10 mouse cellular contexts compared by ENCODE assay signal in genomic region chr2:160000449-160000848, GRCm38 (mm10).
A peak's percentile ranks its signal among the peaks of the same experiment; 100 is the strongest.
DNase-seq lines count a peak whose midpoint lies in the region; ATAC-seq and TF ChIP-seq lines count a peak whose summit lies in the region.
"Had no signal": no experiment of that assay in that cellular context is flagged by ENCODE, and none has a peak within 500 bp of the region (broad histone marks: within the 10 kb centered on the region; RNA-seq: fewer than 3 reads in every experiment).

No protein-coding gene starts in this region.

- WGBS in kidney, adult 2 months: 70% methylated on average over 4 of the region's 4 CpGs

- H3K27me3 ChIP-seq in kidney, adult 2 months (replicated peaks; ENCODE audit: control insufficient read depth, insufficient read depth, low read length): no peaks in the 10 kb centered on the region
- H3K27me3 ChIP-seq in E14TG2a.4 (ENCODE audit: insufficient read depth, low read length): no peaks in the 10 kb centered on the region; the same call in 1 of the 2 replicates
- H3K27me3 ChIP-seq: midbrain, embryonic 13.5 days; stomach, embryonic 15.5 days had no signal

- ATAC-seq in cerebellum, adult (ENCODE audit: insufficient number of reproducible peaks, low FRiP score, low TSS enrichment): no peak
- ATAC-seq: midbrain, embryonic 13.5 days had no signal

- no peaks in the 10 kb centered on the region for H3K9me3 ChIP-seq in E14TG2a.4 (ENCODE audit: low read length)
- H3K9me3 ChIP-seq: midbrain, embryonic 13.5 days; stomach, embryonic 15.5 days had no signal

- TF ChIP-seq CTCF in kidney, adult 2 months (conservative IDR thresholded peaks at IDR 0.05; ENCODE audit: insufficient read depth, insufficient read length, low read depth, low read length): peak; percentile 35
- peak; percentile 37 for TF ChIP-seq CTCF in E14TG2a.4 (conservative IDR thresholded peaks at IDR 0.05; ENCODE audit: low read length)

- no peaks in the 10 kb centered on the region for H3K4me1 ChIP-seq in kidney, adult 2 months (ENCODE audit: control insufficient read depth, insufficient read depth, low read length)
- H3K4me1 ChIP-seq in E14TG2a.4 (replicated peaks; ENCODE audit: low read depth, low read length): no peaks in the 10 kb centered on the region
- H3K4me1 ChIP-seq: midbrain, embryonic 13.5 days; stomach, embryonic 15.5 days had no signal

- TF ChIP-seq POLR2A in kidney, adult 2 months (IDR thresholded peaks at IDR 0.05; ENCODE audit: low read depth, low read length): no peak

- peak; percentile 0 for DNase-seq in cerebellum, adult 11 months
- DNase-seq in kidney, adult 2 months: peak; percentile 22
- DNase-seq in kidney, adult 11 months: no peak
- peak; percentile 60 for DNase-seq in embryo, embryonic 11 days
- no peak for DNase-seq in spleen, postnatal 36 days (ENCODE audit: low spot score in 2 of 2)
- no peak for DNase-seq in urinary bladder, postnatal 25 days (ENCODE audit: low spot score)

- H3K4me3 ChIP-seq in kidney, adult 2 months (ENCODE audit: insufficient read depth, low read depth, low read length): no peak overlapping the region
- no peak overlapping the region for H3K4me3 ChIP-seq in E14TG2a.4 (replicated peaks; ENCODE audit: low read length)
- H3K4me3 ChIP-seq: midbrain, embryonic 13.5 days; stomach, embryonic 15.5 days had no signal

- H3K36me3 ChIP-seq in kidney, adult 2 months (ENCODE audit: control insufficient read depth, insufficient read depth, low read length): no peaks in the 10 kb centered on the region
- no peaks in the 10 kb centered on the region for H3K36me3 ChIP-seq in E14TG2a.4 (ENCODE audit: insufficient read depth, low read length)
- H3K36me3 ChIP-seq: midbrain, embryonic 13.5 days; stomach, embryonic 15.5 days had no signal

- no peak overlapping the region for H3K27ac ChIP-seq in kidney, adult 2 months (ENCODE audit: insufficient read depth, low read depth, low read length)
- H3K27ac ChIP-seq: midbrain, embryonic 13.5 days; stomach, embryonic 15.5 days had no signal

Comparison
In these comparisons a context has a peak if more than half of its experiments do, and no peak if none do; other contexts are left out.
1. DNase-seq: peak in cerebellum, adult 11 months (single experiment), kidney, adult 2 months (single experiment) and embryo, embryonic 11 days (single experiment); none in kidney, adult 11 months (single experiment), spleen, postnatal 36 days (0 of 2) and urinary bladder, postnatal 25 days (single experiment).